Mouse (Mus musculus): ENCODE measurements around the gene Gramd4. TPM values are rescaled to one million over a fixed set of nuclear protein-coding genes. Genes with fewer than 3 reads are reported as not detected.

Gramd4 gene
- polyA plus RNA-seq, 1 experiment = 25.4 TPM

DNA sequence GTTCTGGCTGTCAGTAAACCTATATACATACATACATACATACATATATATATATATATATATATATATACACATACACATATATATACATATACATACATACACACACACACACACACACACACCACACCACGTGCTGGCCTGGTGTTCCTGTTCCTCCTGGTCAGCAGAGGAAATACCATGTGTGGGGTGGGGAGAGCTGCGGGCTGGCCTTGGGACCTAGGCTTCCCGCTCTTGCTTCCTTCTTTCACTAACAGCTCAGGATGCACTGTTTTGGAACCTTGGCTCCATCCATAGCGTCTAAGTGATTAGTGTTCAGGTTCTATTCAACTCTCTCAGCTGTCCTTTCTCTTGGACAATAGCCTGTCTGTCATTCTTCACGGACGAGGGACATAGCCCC is 48.3 kb downstream of the Gramd4 start:
- 87% methylated on average over 6 of the region's 6 CpGs for WGBS
- DNase-seq (ENCODE audit: low read depth, low spot score) = no peak

DNA sequence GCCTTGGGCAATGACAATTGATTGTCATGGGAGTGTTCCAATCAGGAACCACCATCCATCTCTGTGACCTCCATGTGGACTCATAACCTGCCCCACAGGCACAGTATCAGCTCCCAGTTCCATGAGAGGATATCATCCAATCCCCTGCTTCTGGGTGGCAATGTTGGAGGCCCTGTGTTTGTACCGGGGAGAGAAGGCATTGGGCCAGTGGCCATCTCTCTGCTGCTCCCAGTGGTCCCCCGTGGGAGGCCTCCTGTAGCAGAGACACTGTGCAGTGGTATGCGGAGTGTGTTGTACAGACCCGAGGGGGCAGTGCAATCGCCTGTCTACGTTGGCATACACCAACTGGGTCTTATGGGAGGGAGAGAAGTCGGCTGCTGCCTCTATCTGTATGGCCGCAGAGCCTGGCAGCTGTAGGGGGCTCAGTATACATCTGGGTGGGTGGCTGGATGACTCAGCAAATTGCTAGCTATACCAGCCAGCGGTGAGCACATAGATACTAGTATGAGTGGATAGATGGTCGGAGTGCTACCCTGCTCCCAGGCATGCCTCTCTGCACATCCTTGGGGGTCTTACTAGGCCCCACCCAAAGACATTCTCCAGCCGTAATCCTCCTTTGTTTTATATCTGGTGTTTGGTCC is 50.5 kb downstream of the Gramd4 start:
- 88% methylated on average over 11 of the region's 11 CpGs for WGBS
- DNase-seq (ENCODE audit: low read depth, low spot score) = no peak

DNA sequence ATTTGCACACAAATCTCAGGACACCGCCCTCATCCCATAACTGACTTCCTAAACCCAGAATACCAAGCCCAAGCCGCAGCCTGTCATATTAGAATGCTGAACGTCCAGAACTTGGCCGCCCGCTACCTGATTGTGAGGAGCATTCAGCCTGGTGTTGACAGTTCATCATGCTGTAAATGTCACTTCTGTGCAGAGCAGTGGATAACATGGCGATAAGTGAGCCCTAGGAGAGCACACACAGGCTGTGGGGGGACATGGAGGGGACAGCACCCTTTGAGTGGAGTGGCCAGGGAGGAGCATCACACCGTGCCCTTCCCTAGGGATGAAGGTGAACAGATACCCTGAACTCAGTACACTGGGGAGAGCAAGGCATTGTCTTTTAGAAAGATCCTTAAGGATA is 51.8 kb downstream of the Gramd4 start:
- no peak for DNase-seq (ENCODE audit: low read depth, low spot score)
- 85% methylated on average over 7 of the region's 7 CpGs for WGBS

DNA sequence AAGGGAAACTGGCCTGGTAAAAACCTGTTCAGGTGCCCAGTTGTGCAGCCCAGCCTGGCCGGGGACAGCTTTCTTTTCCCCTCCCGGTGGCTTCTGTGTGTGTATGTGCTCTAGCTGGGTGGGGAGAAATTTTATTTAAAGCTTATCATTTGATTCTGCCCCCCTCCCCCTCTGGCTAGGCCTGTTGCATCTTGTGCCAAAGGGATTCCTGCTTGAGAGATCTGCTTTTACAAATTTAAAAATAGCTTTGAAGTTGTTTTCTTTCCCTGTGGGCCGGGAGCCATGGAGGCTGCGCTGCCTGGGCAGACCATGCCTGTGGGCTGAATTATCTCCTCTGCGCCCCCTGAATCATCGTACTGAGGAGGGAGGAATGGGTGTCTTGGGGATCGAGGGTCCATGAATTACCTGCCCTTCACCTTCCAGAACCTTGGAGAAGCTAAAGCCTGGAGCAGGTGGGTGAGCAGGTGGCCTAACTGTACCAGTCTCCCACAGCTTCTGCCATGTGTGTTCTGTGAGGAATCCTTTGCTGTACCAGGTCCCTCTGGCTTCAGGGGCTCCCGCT is 52.2 kb downstream of the Gramd4 start:
- DNase-seq (ENCODE audit: low read depth, low spot score) = no peak
- 77% methylated on average over 8 of the region's 8 CpGs for WGBS

DNA sequence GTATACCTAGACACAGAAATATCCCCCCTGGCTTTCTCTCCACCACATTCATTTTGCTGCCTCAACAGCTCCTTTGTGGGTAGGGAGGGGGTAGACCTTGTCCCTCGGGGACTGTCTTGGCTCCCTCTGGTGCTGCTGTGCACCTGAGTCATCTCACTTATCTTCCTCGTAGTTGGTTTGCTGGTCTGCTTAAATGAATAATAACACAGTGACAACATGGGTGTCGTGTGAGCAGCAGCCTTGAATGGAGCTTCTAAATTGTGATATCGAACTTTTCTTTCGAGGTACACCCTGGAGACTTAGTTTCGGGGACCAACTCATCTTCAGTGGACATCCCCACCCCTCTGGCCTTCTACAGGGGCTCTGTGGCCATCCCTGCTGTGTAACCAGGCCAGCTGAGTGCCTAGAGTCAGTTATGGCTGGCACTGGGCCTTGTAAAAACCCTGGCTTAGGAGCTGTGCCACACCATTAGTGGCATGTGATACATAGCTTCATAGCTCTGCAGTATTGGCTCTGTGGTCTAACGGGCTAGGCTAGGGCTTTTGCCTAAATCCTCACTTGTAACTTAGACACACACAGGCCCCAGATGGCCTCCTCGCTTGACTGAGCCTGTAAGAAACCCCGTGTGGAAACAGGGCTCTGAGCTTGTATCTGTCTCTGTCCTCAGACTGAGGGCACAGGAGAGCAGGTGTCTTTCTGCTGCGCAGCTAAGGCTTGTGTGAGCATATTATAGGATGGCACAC is 53.0 kb downstream of the Gramd4 start:
- no peak for DNase-seq (ENCODE audit: low read depth, low spot score)
- WGBS = 77% methylated on average over 10 of the region's 10 CpGs

DNA sequence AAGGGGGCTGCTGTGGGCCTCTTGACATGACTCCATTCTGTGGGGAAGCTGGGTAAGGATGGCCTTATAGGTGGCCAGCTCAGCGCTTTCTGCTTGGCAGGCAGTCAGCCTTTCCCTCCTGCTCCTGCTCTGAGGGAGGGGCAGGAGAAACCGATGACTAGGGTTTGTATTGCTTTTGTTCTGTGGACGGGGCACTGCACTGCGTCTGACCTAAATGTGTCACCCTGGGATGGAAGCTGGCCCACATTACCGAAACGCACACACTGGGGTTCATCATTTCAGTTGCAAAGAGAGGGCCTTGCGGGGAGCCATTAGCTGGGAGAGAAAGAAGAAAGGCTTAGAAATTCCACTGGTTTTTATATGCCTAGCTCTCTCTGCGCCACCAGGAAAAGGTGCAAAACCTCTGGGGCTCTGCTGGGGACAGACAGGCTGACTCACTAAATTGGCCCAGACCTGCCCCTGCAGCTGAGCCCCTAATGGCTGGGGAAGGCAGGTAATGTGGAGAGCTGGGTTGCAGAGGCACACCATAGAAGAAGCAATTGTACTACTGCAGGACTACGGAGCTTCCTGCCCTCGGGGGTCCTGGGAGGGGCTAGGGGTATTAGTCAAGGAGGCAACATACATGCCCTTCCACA is 55.3 kb downstream of the Gramd4 start:
- DNase-seq (ENCODE audit: low read depth, low spot score) = no peak
- 50% methylated on average over 10 of the region's 10 CpGs for WGBS

DNA sequence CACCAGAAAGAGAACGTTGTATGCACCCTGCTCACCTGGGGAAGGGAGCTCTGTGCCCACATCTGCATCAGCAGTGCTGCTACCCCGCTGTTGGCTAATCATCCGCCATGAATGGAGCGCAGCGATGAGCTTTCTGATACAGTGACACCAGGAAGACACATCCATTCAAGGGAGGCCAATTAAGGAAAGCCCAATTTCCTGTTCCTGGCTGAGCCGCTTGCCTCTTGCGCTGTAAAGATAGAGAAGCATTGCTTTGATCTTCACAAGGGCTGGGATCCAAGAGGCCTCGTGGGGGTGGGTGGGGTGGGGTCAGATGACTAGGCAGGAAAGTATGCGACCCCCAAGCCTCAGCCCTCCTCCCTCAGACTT is 55.8 kb downstream of the Gramd4 start:
- WGBS = 29% methylated on average over 9 of the region's 9 CpGs
- DNase-seq (ENCODE audit: low read depth, low spot score) = no peak

DNA sequence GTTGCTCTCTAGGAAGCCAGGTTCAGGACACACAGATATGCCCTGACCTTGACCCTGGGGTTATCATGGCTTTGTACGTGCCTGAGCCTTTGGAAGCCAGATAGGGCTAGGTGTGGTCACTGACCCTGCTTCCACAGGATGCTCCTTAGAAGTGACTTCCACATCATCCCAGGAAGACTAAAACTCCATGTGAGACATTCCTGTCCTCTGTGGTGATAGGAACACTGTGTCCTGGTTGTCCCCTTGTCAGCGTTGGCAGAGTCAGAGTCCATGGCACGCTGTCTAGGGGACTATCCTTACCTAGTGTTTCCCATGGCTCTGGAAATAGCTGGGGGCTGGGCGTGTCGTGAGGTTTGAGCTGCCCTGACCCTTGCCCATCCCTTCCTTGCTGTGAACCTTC is 58.9 kb downstream of the Gramd4 start:
- 66% methylated on average over 5 of the region's 5 CpGs for WGBS
- no peak for DNase-seq (ENCODE audit: low read depth, low spot score)

DNA sequence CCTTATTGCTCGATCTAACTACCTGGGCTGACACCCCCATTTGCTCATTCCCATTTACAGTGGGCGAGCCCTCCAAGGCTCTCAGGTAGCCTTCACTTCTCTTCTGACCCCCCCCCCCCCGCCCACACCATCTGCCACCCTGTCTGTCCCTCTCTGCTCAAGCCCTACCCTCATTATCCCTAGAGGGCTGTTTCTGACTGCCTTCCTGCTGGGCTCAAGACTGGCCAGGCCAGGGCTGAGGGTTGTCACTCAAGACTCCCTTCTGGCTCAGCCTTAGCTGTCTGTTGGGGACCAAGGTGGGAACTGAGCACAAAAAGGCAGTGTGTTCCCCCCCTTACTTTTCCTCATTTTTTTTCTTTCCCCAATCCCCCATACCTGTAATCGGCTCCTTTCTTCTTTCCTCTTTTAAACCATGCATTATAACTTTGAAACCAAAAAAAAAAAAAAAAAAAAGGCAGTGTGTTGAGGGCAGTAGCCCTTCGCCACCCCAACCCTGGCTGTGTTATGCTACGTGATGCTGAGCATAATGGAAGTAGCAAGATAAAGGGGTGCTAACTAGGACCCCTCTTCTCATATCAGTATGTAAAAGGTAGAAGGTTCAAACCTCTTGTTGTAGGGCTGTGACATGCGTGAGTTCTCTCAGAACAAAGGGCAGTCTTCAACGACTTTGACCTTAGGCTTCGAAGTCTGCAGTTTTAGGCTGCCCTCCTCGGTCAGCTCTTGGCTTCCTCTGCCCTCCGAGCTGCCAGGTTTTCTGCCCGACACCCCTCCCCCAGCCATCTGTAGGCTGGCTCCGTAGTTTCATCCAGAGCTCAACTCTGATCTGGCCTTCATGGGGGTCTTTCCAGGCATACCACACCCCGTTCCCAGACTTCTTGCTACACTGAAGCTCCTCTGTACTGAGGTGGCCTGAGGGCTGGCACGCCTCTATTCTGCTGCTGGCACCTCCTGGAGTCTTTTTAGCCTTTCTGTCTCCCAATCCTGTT is 59.9 kb downstream of the Gramd4 start:
- 82% methylated on average over 15 of the region's 15 CpGs for WGBS
- DNase-seq (ENCODE audit: low read depth, low spot score) = no peak

DNA sequence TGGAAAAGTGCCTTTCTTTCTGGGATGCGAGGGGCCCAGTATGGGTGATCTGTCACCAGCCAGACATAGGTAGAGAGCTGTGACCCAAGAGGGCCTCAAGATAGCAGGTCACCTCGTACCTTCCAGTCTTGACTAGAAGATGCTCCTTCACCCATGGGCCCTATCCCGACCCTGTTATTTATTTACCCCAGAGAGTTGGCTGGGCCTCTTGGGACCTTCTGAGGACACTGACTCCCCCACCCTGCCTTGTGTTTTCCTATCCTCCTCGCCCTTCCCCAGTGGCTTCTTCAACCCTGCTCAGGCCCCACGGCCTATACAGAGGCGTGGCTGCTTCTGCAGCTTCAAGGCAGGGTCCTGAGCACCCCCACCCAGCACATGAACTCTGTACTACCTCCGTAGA is 61.7 kb downstream of the Gramd4 start:
- DNase-seq (ENCODE audit: low read depth, low spot score) = no peak
- WGBS = 74% methylated on average over 7 of the region's 7 CpGs

DNA sequence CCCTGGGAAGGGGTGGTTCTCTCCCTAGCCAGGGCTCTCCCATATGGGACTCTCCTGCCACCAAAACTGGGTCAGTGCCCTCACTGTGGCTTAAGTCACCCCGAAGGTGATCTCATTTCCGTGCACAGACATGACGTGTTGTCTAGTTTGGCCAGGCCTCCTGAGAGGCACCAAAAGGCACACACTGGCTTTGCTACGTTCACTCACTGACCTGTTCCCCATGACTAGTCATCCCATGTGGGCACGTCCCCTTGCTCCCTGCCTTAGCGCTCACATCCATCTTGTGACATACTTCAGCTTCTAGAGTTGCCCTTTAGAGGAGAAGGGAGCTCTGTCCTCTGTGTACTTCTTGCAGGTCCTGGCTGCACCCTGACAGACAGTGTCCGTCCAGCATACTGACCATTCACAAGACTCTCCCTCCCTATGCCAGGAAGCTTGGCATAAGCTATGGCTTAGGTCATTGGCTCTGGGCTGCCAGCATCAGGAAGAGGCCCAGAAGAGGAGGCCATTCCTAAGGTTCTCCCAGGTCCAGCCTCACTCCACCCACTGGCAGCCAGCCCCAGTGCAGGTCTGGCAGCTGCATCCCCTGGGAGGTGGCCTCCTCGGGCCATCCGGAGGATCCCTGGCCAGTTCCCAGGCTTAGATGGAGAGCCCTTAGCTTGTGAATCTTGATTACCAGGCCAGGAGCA is 64.9 kb downstream of the Gramd4 start:
- no peak for DNase-seq (ENCODE audit: low read depth, low spot score)

DNA sequence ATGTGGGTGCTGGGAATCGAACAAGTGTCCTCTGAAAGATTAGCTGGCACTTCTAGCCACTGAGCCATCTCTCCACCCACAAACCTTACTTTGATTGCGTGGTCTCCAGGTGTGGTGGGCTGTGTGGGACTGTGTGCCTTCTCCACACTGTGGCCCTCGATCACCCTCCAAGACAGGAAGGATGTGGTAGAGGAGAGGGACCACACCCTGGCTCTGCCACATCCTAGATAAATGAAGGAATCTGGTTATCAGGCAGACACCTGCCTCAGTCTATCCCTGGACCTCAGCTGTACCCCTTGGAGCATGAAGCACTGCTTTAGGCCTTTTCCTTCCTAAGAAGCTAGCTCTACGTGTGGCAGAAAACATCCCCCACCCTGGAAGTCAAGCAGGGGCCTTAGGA is 65.9 kb downstream of the Gramd4 start:
- DNase-seq (ENCODE audit: low read depth, low spot score) = no peak
- WGBS = 87% methylated on average over 4 of the region's 4 CpGs

More for the DNA sequence above, 64.9 kb downstream of the Gramd4 start:
- WGBS = 83% methylated on average over 9 of the region's 9 CpGs

DNA sequence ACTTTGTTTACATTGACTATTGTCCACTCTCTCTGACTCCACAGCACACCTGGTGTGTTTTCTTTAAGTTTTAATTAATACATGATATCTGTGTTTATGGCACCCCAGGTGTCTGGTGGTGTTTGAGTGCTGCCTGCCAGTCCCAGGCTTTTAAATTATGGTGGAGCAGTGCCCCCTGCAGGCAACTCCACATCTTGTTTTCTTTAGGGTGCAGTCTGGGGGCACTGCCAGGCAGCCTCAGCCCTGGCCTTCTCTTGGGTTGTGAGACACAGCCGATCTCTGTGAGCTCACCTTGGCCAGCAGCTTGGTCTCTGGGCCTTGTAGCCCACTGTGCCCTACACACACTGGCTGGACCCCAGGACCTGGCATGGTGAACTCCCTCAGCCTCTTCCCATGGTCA is 66.9 kb downstream of the Gramd4 start:
- WGBS = 27% methylated on average over 1 of the region's 1 CpGs

DNA sequence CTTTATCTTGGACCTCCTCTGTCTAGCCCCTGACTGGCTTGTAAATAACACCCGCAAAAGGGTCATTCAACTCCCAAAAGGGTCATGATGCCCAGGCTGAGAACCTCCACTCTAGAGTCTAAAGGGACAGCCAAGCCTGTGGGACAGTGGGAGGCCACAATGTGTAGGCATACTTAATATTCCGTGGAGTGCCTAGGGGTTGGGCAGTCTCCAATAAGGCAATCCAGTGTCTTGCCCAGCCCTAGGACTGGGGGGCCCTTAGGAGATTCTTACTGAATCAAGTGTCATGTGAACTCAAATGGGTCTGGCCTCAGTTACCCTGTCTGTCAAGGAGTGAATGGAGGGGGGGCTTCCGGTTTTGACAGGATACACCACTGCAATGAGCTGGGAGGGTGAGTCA is 71.5 kb downstream of the Gramd4 start:
- no peak for DNase-seq (ENCODE audit: low read depth, low spot score)
- 90% methylated on average over 3 of the region's 3 CpGs for WGBS

More for the DNA sequence above, 66.9 kb downstream of the Gramd4 start:
- DNase-seq (ENCODE audit: low read depth, low spot score) = peak; percentile 42

DNA sequence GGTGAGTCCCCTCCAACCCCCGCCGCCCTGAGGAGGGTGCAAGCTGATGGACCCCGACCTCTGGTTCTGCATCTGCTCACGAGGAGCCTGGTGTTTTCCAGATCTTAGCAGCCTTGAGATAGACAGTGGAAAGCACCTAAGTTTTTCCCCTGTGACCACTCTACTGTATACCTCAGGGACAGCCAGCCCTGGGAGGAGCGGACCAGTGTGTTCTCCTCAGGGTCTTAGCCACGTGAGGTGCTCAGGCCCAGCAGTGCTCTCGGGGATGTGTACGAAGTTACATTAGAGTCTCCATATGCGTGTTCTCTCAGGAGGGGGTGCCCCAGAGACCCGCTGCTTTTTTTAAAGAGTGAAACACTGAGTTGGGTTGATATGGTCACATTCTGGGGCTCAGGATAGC is 73.2 kb downstream of the Gramd4 start:
- 94% methylated on average over 10 of the region's 10 CpGs for WGBS
- no peak for DNase-seq (ENCODE audit: low read depth, low spot score)

DNA sequence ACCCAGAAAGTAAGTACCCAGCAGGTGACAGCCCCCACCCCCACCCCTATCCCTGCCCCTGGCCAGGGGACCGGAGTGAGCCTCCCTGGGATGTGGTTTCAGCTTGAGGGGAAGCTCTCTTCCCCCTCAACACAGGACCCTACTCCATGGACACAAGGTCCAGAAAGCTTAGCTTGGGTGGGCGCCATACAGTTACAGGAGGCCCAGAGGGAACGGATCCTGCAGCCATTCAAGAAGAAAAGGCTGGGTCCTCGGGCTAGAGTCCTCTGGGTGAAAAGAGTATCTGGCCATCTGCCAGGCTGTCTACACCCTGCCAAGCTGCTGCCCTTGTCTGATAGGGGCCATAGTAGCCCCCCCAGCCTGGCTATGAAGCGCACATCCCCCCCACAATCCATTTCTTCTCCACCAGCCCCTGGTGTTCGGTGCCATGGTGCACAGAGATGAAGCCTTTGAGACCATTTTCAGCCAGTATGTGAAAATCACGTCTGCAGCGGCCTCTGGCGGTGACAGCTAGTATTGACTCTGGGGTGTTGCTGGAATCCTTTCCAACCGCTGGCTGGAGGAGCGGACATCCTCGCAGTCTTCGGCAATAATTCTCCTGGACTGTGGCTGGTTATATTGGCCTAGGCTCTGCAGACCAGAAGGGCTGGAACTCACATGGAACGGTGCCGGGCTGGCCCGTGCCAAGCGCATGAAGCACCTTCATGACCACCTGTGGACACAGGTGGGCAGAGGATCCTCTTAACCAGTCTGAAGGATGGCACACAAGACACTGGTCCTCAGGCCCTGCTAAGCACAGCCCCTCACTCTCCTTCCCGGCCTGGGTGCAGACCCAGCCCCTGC is 77.7 kb downstream of the Gramd4 start:
- WGBS = 33% methylated on average over 18 of the region's 18 CpGs
- peak; percentile 55 for DNase-seq (ENCODE audit: low read depth, low spot score)

DNA sequence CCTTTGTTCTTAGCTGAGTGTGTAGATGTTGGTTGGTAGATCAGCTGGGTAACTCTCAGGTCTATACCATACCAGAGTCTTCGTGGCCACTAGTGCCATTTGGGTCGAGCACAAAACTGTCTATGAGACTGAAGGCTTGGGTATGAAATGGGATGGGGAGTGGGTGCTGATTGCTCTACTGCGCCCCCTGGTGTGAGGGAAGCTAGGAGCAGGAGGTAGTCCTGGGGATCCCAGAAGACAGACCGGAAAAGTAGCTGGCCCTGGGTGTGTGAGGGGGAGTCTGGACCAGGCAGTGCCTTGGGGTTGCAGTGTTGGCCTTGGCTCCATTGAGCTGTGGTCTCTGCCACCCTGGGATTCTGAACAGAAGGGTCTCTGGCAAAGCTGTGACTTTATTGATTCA is 80.1 kb downstream of the Gramd4 start:
- 57% methylated on average over 4 of the region's 4 CpGs for WGBS
- no peak for DNase-seq (ENCODE audit: low read depth, low spot score)

DNA sequence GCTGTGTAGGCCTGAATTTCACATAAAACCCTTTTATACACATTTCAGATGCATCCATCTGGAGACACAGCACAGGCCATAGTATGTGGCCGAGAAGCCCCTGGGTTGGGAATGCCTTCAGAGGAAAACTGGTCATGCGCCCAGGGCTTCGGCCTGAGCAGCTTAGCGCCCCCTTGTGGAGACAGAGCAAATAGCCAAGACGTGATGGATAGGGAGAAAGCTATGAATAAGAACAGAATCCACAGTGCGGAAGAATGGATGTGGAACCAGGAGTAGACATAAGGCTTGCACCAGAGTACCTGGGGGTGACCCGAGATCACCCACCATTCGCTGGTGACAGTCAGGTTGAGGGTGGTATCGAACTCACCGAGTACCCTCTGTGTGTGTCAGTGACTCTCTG is 82.8 kb downstream of the Gramd4 start:
- 45% methylated on average over 10 of the region's 10 CpGs for WGBS

More for the DNA sequence above, 82.8 kb downstream of the Gramd4 start:
- DNase-seq (ENCODE audit: low read depth, low spot score) = peak; percentile 18

Measured in large intestine, adult 2 months (tissue).